Mouse (Mus musculus) thymus, adult 2 months (tissue): ENCODE data around the gene Prkce.

Experiments
- CTCF ChIP-seq: fragments of 200-500 bp; IDR thresholded peaks from 2 replicates; pipeline ENCODE4 v1.5.1; 2012; ENCODE audit warnings: mild to moderate bottlenecking, control low read depth, low read length, moderate library complexity, borderline replicate concordance; ENCODE audit not compliant: control insufficient read depth, poor library complexity, insufficient read depth; ENCODE audit errors: extremely low read depth
- POLR2A ChIP-seq: fragments of 200-500 bp; IDR thresholded peaks from 2 replicates; pipeline ENCODE4 v1.6.1; 2012; ENCODE audit warnings: mild to moderate bottlenecking, low read length, control low read depth, moderate library complexity; ENCODE audit not compliant: control insufficient read depth, poor library complexity, insufficient read depth; ENCODE audit errors: extremely low read depth

- no peak for TF ChIP-seq CTCF
- no peak for TF ChIP-seq POLR2A
These were observed 148.3 kb downstream of the Prkce start for GRCm38 (mm10) chr17:86315874-86316273.
